ENCODE assay signal across 8 mouse cellular contexts in genomic region chr19:32595131-32595505, GRCm38 (mm10). TPM values are rescaled to one million over a fixed set of nuclear protein-coding genes. Genes with fewer than 3 reads are reported as not detected.
DNase-seq lines count a peak whose midpoint lies in the region; ATAC-seq and TF ChIP-seq lines count a peak whose summit lies in the region.

No protein-coding gene starts in this region.

- H3K27ac ChIP-seq in kidney, postnatal 0 days: no peak overlapping the region
- H3K27ac ChIP-seq in embryonic facial prominence, embryonic 11.5 days (replicated peaks; ENCODE audit: low read depth, low read length): no peak overlapping the region
- H3K27ac ChIP-seq in intestine, embryonic 16.5 days (ENCODE audit: low read length): no peak overlapping the region
- no peak overlapping the region for H3K27ac ChIP-seq in neural tube, embryonic 11.5 days (ENCODE audit: low read depth, low read length)

- H3K27me3 ChIP-seq in kidney, postnatal 0 days (ENCODE audit: insufficient read depth, low read length): no peaks in the 10 kb centered on the region
- H3K27me3 ChIP-seq in embryonic facial prominence, embryonic 11.5 days (ENCODE audit: control insufficient read depth, insufficient read depth, low read length): peaks cover 8% of the 10 kb centered on the region
- H3K27me3 ChIP-seq in intestine, embryonic 16.5 days (replicated peaks; ENCODE audit: control insufficient read depth, insufficient read depth, low read length): 0 out of 2 replicates have a peak, but pooled peaks cover 2% of the 10 kb centered on the region
- peaks cover 14% of the 10 kb centered on the region for H3K27me3 ChIP-seq in neural tube, embryonic 11.5 days (ENCODE audit: control insufficient read depth, insufficient read depth, low read length)

- H3K9me3 ChIP-seq in kidney, postnatal 0 days (replicated peaks; ENCODE audit: low read length): no peaks in the 10 kb centered on the region
- H3K9me3 ChIP-seq in embryonic facial prominence, embryonic 11.5 days (replicated peaks; ENCODE audit: control insufficient read depth, low read length): no peaks in the 10 kb centered on the region
- H3K9me3 ChIP-seq in intestine, embryonic 16.5 days (ENCODE audit: control insufficient read depth, low read length): no peaks in the 10 kb centered on the region
- no peaks in the 10 kb centered on the region for H3K9me3 ChIP-seq in neural tube, embryonic 11.5 days (ENCODE audit: control insufficient read depth, low read length)

- no peak for ATAC-seq in kidney, postnatal 0 days (replicated peaks; ENCODE audit: low FRiP score, low read depth)
- peak; percentile 18; the same call in 1 of the 2 replicates for ATAC-seq in embryonic facial prominence, embryonic 11.5 days (replicated peaks; ENCODE audit: insufficient number of reproducible peaks, low FRiP score, low TSS enrichment, low read depth)
- ATAC-seq in intestine, embryonic 16.5 days: no peak
- ATAC-seq in neural tube, embryonic 11.5 days (ENCODE audit: insufficient read depth, low FRiP score, low TSS enrichment): no peak

- H3K4me1 ChIP-seq in kidney, postnatal 0 days (replicated peaks; ENCODE audit: insufficient read depth, low read length): no peaks in the 10 kb centered on the region
- H3K4me1 ChIP-seq in embryonic facial prominence, embryonic 11.5 days (ENCODE audit: control insufficient read depth, insufficient read depth, low read length): no peaks in the 10 kb centered on the region
- peaks cover 3% of the 10 kb centered on the region; the same call in 1 of the 2 replicates for H3K4me1 ChIP-seq in intestine, embryonic 16.5 days (ENCODE audit: control insufficient read depth, insufficient read depth, low read length)
- no peaks in the 10 kb centered on the region for H3K4me1 ChIP-seq in neural tube, embryonic 11.5 days (ENCODE audit: control insufficient read depth, insufficient read depth, low read length)

- no peaks in the 10 kb centered on the region for H3K36me3 ChIP-seq in kidney, postnatal 0 days (ENCODE audit: insufficient read depth, low read length)
- H3K36me3 ChIP-seq in embryonic facial prominence, embryonic 11.5 days (replicated peaks; ENCODE audit: control insufficient read depth, insufficient read depth, low read depth, low read length): no peaks in the 10 kb centered on the region
- no peaks in the 10 kb centered on the region for H3K36me3 ChIP-seq in intestine, embryonic 16.5 days (ENCODE audit: control insufficient read depth, insufficient read depth, low read length)
- no peaks in the 10 kb centered on the region for H3K36me3 ChIP-seq in neural tube, embryonic 11.5 days (ENCODE audit: control insufficient read depth, insufficient read depth, low read length)

- no peak for DNase-seq in kidney, postnatal 0 days (ENCODE audit: low spot score)
- DNase-seq in kidney, adult 18-20 months: no peak
- DNase-seq in embryonic facial prominence, embryonic 11.5 days (ENCODE audit: low spot score): no peak
- no peak for DNase-seq in neural tube, embryonic 11.5 days (ENCODE audit: low spot score)
- no peak for DNase-seq in urinary bladder, adult 2 months (ENCODE audit: low spot score)
- DNase-seq in spleen, postnatal 36 days (ENCODE audit: low spot score in 2 of 2): no peak
- DNase-seq in adipocyte (ENCODE audit: low spot score): no peak

- peak overlapping the region; percentile 65; the same call in 1 of the 2 replicates for H3K9ac ChIP-seq in kidney, postnatal 0 days (ENCODE audit: low read depth, low read length)
- no peak overlapping the region; the same call in 1 of the 2 replicates for H3K9ac ChIP-seq in embryonic facial prominence, embryonic 11.5 days (replicated peaks; ENCODE audit: low read length)
- H3K9ac ChIP-seq in intestine, embryonic 16.5 days (ENCODE audit: low read depth, low read length): peak overlapping the region; percentile 83
- H3K9ac ChIP-seq in neural tube, embryonic 11.5 days (ENCODE audit: low read length): no peak overlapping the region

- no peak for TF ChIP-seq CTCF in kidney, postnatal 0 days (IDR thresholded peaks at IDR 0.05; ENCODE audit: low read depth)

- H3K4me2 ChIP-seq in kidney, postnatal 0 days (ENCODE audit: low read length): peak overlapping the region; percentile 86
- peak overlapping the region; percentile 75 for H3K4me2 ChIP-seq in embryonic facial prominence, embryonic 11.5 days (ENCODE audit: low read depth, low read length)
- peak overlapping the region; percentile 86 for H3K4me2 ChIP-seq in intestine, embryonic 16.5 days (ENCODE audit: low read depth, low read length)
- peak overlapping the region; percentile 69 for H3K4me2 ChIP-seq in neural tube, embryonic 11.5 days (ENCODE audit: low read depth)

- peak overlapping the region; percentile 67 for H3K4me3 ChIP-seq in kidney, postnatal 0 days (replicated peaks; ENCODE audit: low read depth, low read length)
- H3K4me3 ChIP-seq in embryonic facial prominence, embryonic 11.5 days (ENCODE audit: low read depth, low read length): peak overlapping the region; percentile 41
- H3K4me3 ChIP-seq in intestine, embryonic 16.5 days (ENCODE audit: low read length): peak overlapping the region; percentile 75
- H3K4me3 ChIP-seq in neural tube, embryonic 11.5 days (ENCODE audit: low read depth, low read length): peak overlapping the region; percentile 37

- 13% methylated on average over 8 of the region's 8 CpGs for WGBS in kidney, postnatal 0 days
- WGBS in embryonic facial prominence, embryonic 11.5 days: 19% methylated on average over 8 of the region's 8 CpGs
- WGBS in intestine, embryonic 16.5 days: 23% methylated on average over 8 of the region's 8 CpGs
- 19% methylated on average over 8 of the region's 8 CpGs for WGBS in neural tube, embryonic 11.5 days

RNA-seq across cellular contexts. Expression of gene Papss2, which starts 0.5 kb away (rescaled TPM):
- 27.1 and 28.3 TPM in 2 replicates for polyA plus RNA-seq in kidney, postnatal 0 days (2015; fragmentation: Nextera tagmentation; extraction: Ambion mirVana)
- polyA plus RNA-seq in embryonic facial prominence, embryonic 11.5 days (2014; fragmentation: Nextera tagmentation; extraction: Ambion mirVana): 5.5 and 8.2 TPM in 2 replicates
- polyA plus RNA-seq in intestine, embryonic 16.5 days (2015; fragmentation: Nextera tagmentation; extraction: Ambion mirVana): 11.0 and 13.5 TPM in 2 replicates
- 1.6 and 1.9 TPM in 2 replicates for polyA plus RNA-seq in neural tube, embryonic 11.5 days (2014; fragmentation: Nextera tagmentation; extraction: Ambion mirVana)
- 5.7 and 6.4 TPM in 2 replicates for polyA plus RNA-seq in urinary bladder, adult 2 months (2012; rRNA removed)

Comparison
In these comparisons a context has a peak if more than half of its experiments do, and no peak if none do; other contexts are left out.
1. H3K9ac ChIP-seq: peak in kidney, postnatal 0 days (single experiment) and intestine, embryonic 16.5 days (single experiment); none in embryonic facial prominence, embryonic 11.5 days (single experiment) and neural tube, embryonic 11.5 days (single experiment).
2. Peak in every context shown above with its lines, with median percentiles within 50 percentile points of each other: H3K4me2 ChIP-seq and H3K4me3 ChIP-seq.